Mouse (Mus musculus) bone marrow macrophage, adult 2 months (primary cell): ENCODE measurements around the gene Anxa9.

ENCODE experiments used
- CTCF ChIP-seq: IDR thresholded peaks from 2 replicates; pipeline ENCODE4 v1.5.1; 2012; ENCODE audit warnings: low read depth, mild to moderate bottlenecking, low read length, moderate library complexity
- POLR2A ChIP-seq: IDR thresholded peaks from 2 replicates; pipeline ENCODE4 v1.6.1; 2012; ENCODE audit warnings: mild to moderate bottlenecking, low read depth, low read length, borderline replicate concordance

GRCm38 (mm10) chr3:95293537-95293936 lies 13.4 kb downstream of the Anxa9 start:
- TF ChIP-seq CTCF (no peak), POLR2A (no peak)
